Mouse (Mus musculus): Measurements from ENCODE around the gene Bcas3. TPM values are rescaled to one million over a fixed set of nuclear protein-coding genes. Genes with fewer than 3 reads are reported as not detected.

Gene Bcas3
- total and polyA plus RNA-seq, 2 experiments from 2014 or later = 31.6 to 32.3 TPM

GRCm38 (mm10) chr11:85766811-85767210, 413.8 kb downstream of the Bcas3 start:
- ATAC-seq (no peak), DNase-seq (ENCODE audit: low spot score) (no peak)
- no peaks in the 10 kb centered on the region for H3K27me3 ChIP-seq (ENCODE audit: insufficient read depth, low read length)
- no peak overlapping the region for H3K9ac ChIP-seq (replicated peaks; ENCODE audit: low read length)
- H3K4me2 ChIP-seq (ENCODE audit: low read depth, low read length) = no peak overlapping the region
- no peaks in the 10 kb centered on the region for H3K9me3 ChIP-seq (ENCODE audit: low read length)
- H3K36me3 ChIP-seq (ENCODE audit: insufficient read depth, low read length) = no peaks in the 10 kb centered on the region
- TF ChIP-seq CTCF (IDR thresholded peaks at IDR 0.05; ENCODE audit: low read depth) = no peak
- no peak overlapping the region for H3K27ac ChIP-seq
- WGBS = 39% methylated on average over 6 of the region's 6 CpGs
- no peak overlapping the region for H3K4me3 ChIP-seq (ENCODE audit: low read length)
- H3K4me1 ChIP-seq (ENCODE audit: insufficient read depth, low read length) = no peaks in the 10 kb centered on the region

- H3K27me3 ChIP-seq (ENCODE audit: insufficient read depth, low read length) = no peaks in the 10 kb centered on the region
- ATAC-seq = no peak
- no peak for DNase-seq (ENCODE audit: low spot score)
- 62% methylated on average over 2 of the region's 2 CpGs for WGBS
- H3K36me3 ChIP-seq (ENCODE audit: insufficient read depth, low read length) = no peaks in the 10 kb centered on the region
- no peak overlapping the region for H3K9ac ChIP-seq (replicated peaks; ENCODE audit: low read length)
- H3K9me3 ChIP-seq (ENCODE audit: low read length) = no peaks in the 10 kb centered on the region
- TF ChIP-seq CTCF (IDR thresholded peaks at IDR 0.05; ENCODE audit: low read depth) = no peak
- H3K4me1 ChIP-seq (ENCODE audit: insufficient read depth, low read length) = no peaks in the 10 kb centered on the region
- no peak overlapping the region for H3K4me2 ChIP-seq (ENCODE audit: low read depth, low read length)
- H3K4me3 ChIP-seq (ENCODE audit: low read length) = no peak overlapping the region
- H3K27ac ChIP-seq = no peak overlapping the region
Observed at GRCm38 (mm10) chr11:85769740-85770139, 416.8 kb downstream of the Bcas3 start.

- TF ChIP-seq CTCF (IDR thresholded peaks at IDR 0.05; ENCODE audit: low read depth) = no peak
- no peak overlapping the region for H3K27ac ChIP-seq
- no peaks in the 10 kb centered on the region for H3K36me3 ChIP-seq (ENCODE audit: insufficient read depth, low read length)
- DNase-seq (ENCODE audit: low spot score) = no peak
- H3K4me2 ChIP-seq (ENCODE audit: low read depth, low read length) = no peak overlapping the region
- no peak for ATAC-seq
- no peaks in the 10 kb centered on the region for H3K9me3 ChIP-seq (ENCODE audit: low read length)
- no peaks in the 10 kb centered on the region for H3K4me1 ChIP-seq (ENCODE audit: insufficient read depth, low read length)
- no peak overlapping the region for H3K9ac ChIP-seq (replicated peaks; ENCODE audit: low read length)
- H3K27me3 ChIP-seq (ENCODE audit: insufficient read depth, low read length) = no peaks in the 10 kb centered on the region
- H3K4me3 ChIP-seq (ENCODE audit: low read length) = no peak overlapping the region
- WGBS = 64% methylated on average over 4 of the region's 4 CpGs
Observed at GRCm38 (mm10) chr11:85773391-85773790, 420.4 kb downstream of the Bcas3 start.

- Histone ChIP-seq H3K4me1 (ENCODE audit: insufficient read depth, low read length) (no peaks in the 10 kb centered on the region), H3K36me3 (ENCODE audit: insufficient read depth, low read length) (no peaks in the 10 kb centered on the region), H3K27me3 (ENCODE audit: insufficient read depth, low read length) (no peaks in the 10 kb centered on the region), H3K9me3 (ENCODE audit: low read length) (no peaks in the 10 kb centered on the region), H3K27ac (no peak overlapping the region), H3K4me2 (ENCODE audit: low read depth, low read length) (no peak overlapping the region), H3K9ac (replicated peaks; ENCODE audit: low read length) (no peak overlapping the region), H3K4me3 (ENCODE audit: low read length) (no peak overlapping the region)
- DNase-seq (ENCODE audit: low spot score) = no peak
- ATAC-seq = no peak
- 79% methylated on average over 6 of the region's 6 CpGs for WGBS
- no peak for TF ChIP-seq CTCF (IDR thresholded peaks at IDR 0.05; ENCODE audit: low read depth)
Observed at GRCm38 (mm10) chr11:85774707-85775106, 421.7 kb downstream of the Bcas3 start.

- no peak overlapping the region for H3K27ac ChIP-seq
- DNase-seq (ENCODE audit: low spot score) (no peak), ATAC-seq (no peak)
- TF ChIP-seq CTCF (IDR thresholded peaks at IDR 0.05; ENCODE audit: low read depth) = no peak
- H3K9ac ChIP-seq (replicated peaks; ENCODE audit: low read length) = no peak overlapping the region
- no peaks in the 10 kb centered on the region for H3K4me1 ChIP-seq (ENCODE audit: insufficient read depth, low read length)
- H3K4me2 ChIP-seq (ENCODE audit: low read depth, low read length) = no peak overlapping the region
- H3K4me3 ChIP-seq (ENCODE audit: low read length) = no peak overlapping the region
- 54% methylated on average over 7 of the region's 7 CpGs for WGBS
- H3K27me3 ChIP-seq (ENCODE audit: insufficient read depth, low read length) = no peaks in the 10 kb centered on the region
- no peaks in the 10 kb centered on the region for H3K36me3 ChIP-seq (ENCODE audit: insufficient read depth, low read length)
- H3K9me3 ChIP-seq (ENCODE audit: low read length) = no peaks in the 10 kb centered on the region
Observed at GRCm38 (mm10) chr11:85775492-85775891, 422.5 kb downstream of the Bcas3 start.

GRCm38 (mm10) chr11:85776861-85777360, 423.9 kb downstream of the Bcas3 start:
- 66% methylated on average over 7 of the region's 7 CpGs for WGBS

GRCm38 (mm10) chr11:85777950-85778349, 425.0 kb downstream of the Bcas3 start:
- ATAC-seq (no peak), DNase-seq (ENCODE audit: low spot score) (no peak)
- TF ChIP-seq CTCF (IDR thresholded peaks at IDR 0.05; ENCODE audit: low read depth) = no peak
- no peak overlapping the region for H3K4me2 ChIP-seq (ENCODE audit: low read depth, low read length)
- no peaks in the 10 kb centered on the region for H3K36me3 ChIP-seq (ENCODE audit: insufficient read depth, low read length)
- H3K9ac ChIP-seq (replicated peaks; ENCODE audit: low read length) = no peak overlapping the region
- WGBS = 91% methylated on average over 2 of the region's 2 CpGs
- no peaks in the 10 kb centered on the region for H3K4me1 ChIP-seq (ENCODE audit: insufficient read depth, low read length)
- H3K27me3 ChIP-seq (ENCODE audit: insufficient read depth, low read length) = no peaks in the 10 kb centered on the region
- H3K4me3 ChIP-seq (ENCODE audit: low read length) = no peak overlapping the region
- no peak overlapping the region for H3K27ac ChIP-seq
- no peaks in the 10 kb centered on the region for H3K9me3 ChIP-seq (ENCODE audit: low read length)

More at GRCm38 (mm10) chr11:85776861-85777360, 423.9 kb downstream of the Bcas3 start:
- DNase-seq (ENCODE audit: low spot score) = no peak
- Histone ChIP-seq H3K4me1 (ENCODE audit: insufficient read depth, low read length) (no peaks in the 10 kb centered on the region), H3K4me2 (ENCODE audit: low read depth, low read length) (no peak overlapping the region), H3K4me3 (ENCODE audit: low read length) (no peak overlapping the region), H3K9ac (replicated peaks; ENCODE audit: low read length) (no peak overlapping the region), H3K27me3 (ENCODE audit: insufficient read depth, low read length) (no peaks in the 10 kb centered on the region), H3K9me3 (ENCODE audit: low read length) (no peaks in the 10 kb centered on the region), H3K27ac (no peak overlapping the region), H3K36me3 (ENCODE audit: insufficient read depth, low read length) (no peaks in the 10 kb centered on the region)
- TF ChIP-seq CTCF (IDR thresholded peaks at IDR 0.05; ENCODE audit: low read depth) = no peak
- no peak for ATAC-seq
